Mouse (Mus musculus) liver, embryonic 14.5 days (tissue): ENCODE measurements at regions not wholly inside any gene's neighbourhood (a gene's known extent, or its start where the extent isn't known, plus 50 kb on each side); places are given as distances from the start of the nearest gene placed in this dataset.

Source experiments
- CTCF ChIP-seq: IDR thresholded peaks from 2 replicates; pipeline ENCODE4 v1.5.1; 2016; ENCODE audit warnings: antibody characterized with exemption, low read depth, control low read depth
- EP300 ChIP-seq: IDR thresholded peaks from 2 replicates; pipeline ENCODE4 v1.6.1; 2016; ENCODE audit warnings: antibody characterized with exemption, low read depth

- TF ChIP-seq CTCF (no peak), EP300 (no peak)
These were observed 285.1 kb downstream of the Lyplal1 start for GRCm38 (mm10) chr1:185832059-185832458.
